Mouse (Mus musculus): ENCODE results near the gene Milr1. TPM values are rescaled to one million over a fixed set of nuclear protein-coding genes. Genes with fewer than 3 reads are reported as not detected.
A peak's percentile ranks its signal among the peaks of the same experiment; 100 is the strongest.
"Not testable (repeated sequence)": the region's sequence is repeated elsewhere in the genome, so short reads cannot be mapped to it uniquely, and the experiment has no call there.

Gene Milr1
- polyA plus RNA-seq, 1 experiment from 2014 or later: 2.2 TPM

- no peak for ATAC-seq (replicated peaks; ENCODE audit: extremely low read depth, insufficient read depth, low FRiP score)
- Histone ChIP-seq H3K36me3 (ENCODE audit: control insufficient read depth, insufficient read depth) (no peaks in the 10 kb centered on the region), H3K9ac (ENCODE audit: low read length) (0 out of 2 replicates have a peak overlapping the region, but pooled peaks have one; percentile 20), H3K4me1 (ENCODE audit: control insufficient read depth, insufficient read depth, low read length) (peaks cover 22% of the 10 kb centered on the region), H3K9me3 (replicated peaks; ENCODE audit: control insufficient read depth, low read length) (no peaks in the 10 kb centered on the region), H3K27me3 (ENCODE audit: control insufficient read depth, insufficient read depth, low read length) (no peaks in the 10 kb centered on the region), H3K27ac (ENCODE audit: low read length) (peak overlapping the region; percentile 35; the same call in 1 of the 2 replicates), H3K4me2 (ENCODE audit: low read depth, low read length) (peak overlapping the region; percentile 26), H3K4me3 (ENCODE audit: low read length) (no peak overlapping the region)
- 41% methylated on average over 15 of the region's 15 CpGs for WGBS
Measured at GRCm38 (mm10) chr11:106709227-106709985, 41.6 kb upstream of the Milr1 start.

GRCm38 (mm10) chr11:106710789-106711188, 40.2 kb upstream of the Milr1 start:
- Histone ChIP-seq H3K4me1 (ENCODE audit: control insufficient read depth, insufficient read depth, low read length) (peaks cover 20% of the 10 kb centered on the region), H3K27ac (ENCODE audit: low read length) (peak overlapping the region; percentile 25; the same call in 1 of the 2 replicates), H3K27me3 (ENCODE audit: control insufficient read depth, insufficient read depth, low read length) (no peaks in the 10 kb centered on the region), H3K4me2 (ENCODE audit: low read depth, low read length) (peak overlapping the region; percentile 32), H3K4me3 (ENCODE audit: low read length) (no peak overlapping the region), H3K9ac (ENCODE audit: low read length) (no peak overlapping the region; the same call in 1 of the 2 replicates), H3K36me3 (ENCODE audit: control insufficient read depth, insufficient read depth) (no peaks in the 10 kb centered on the region), H3K9me3 (replicated peaks; ENCODE audit: control insufficient read depth, low read length) (no peaks in the 10 kb centered on the region)
- no peak for ATAC-seq (replicated peaks; ENCODE audit: extremely low read depth, insufficient read depth, low FRiP score)
- WGBS: 67% methylated on average over 5 of the region's 5 CpGs

GRCm38 (mm10) chr11:106715066-106715465, 36.0 kb upstream of the Milr1 start:
- Histone ChIP-seq H3K4me1 (ENCODE audit: control insufficient read depth, insufficient read depth, low read length) (no peaks in the 10 kb centered on the region), H3K4me2 (ENCODE audit: low read depth, low read length) (0 out of 2 replicates have a peak overlapping the region, but pooled peaks have one; percentile 8), H3K27ac (ENCODE audit: low read length) (peak overlapping the region; percentile 81), H3K9me3 (replicated peaks; ENCODE audit: control insufficient read depth, low read length) (no peaks in the 10 kb centered on the region), H3K4me3 (ENCODE audit: low read length) (peak overlapping the region; percentile 38), H3K9ac (ENCODE audit: low read length) (peak overlapping the region; percentile 52), H3K27me3 (ENCODE audit: control insufficient read depth, insufficient read depth, low read length) (no peaks in the 10 kb centered on the region), H3K36me3 (ENCODE audit: control insufficient read depth, insufficient read depth) (no peaks in the 10 kb centered on the region)
- 53% methylated on average over 6 of the region's 6 CpGs for WGBS
- ATAC-seq (replicated peaks; ENCODE audit: extremely low read depth, insufficient read depth, low FRiP score): peak; percentile 53

GRCm38 (mm10) chr11:106716568-106716967, 34.5 kb upstream of the Milr1 start:
- no peaks in the 10 kb centered on the region for H3K4me1 ChIP-seq (ENCODE audit: control insufficient read depth, insufficient read depth, low read length)
- H3K4me3 ChIP-seq (ENCODE audit: low read length): no peak overlapping the region
- no peak overlapping the region for H3K4me2 ChIP-seq (ENCODE audit: low read depth, low read length)
- WGBS: 75% methylated on average over 5 of the region's 5 CpGs
- no peak for ATAC-seq (replicated peaks; ENCODE audit: extremely low read depth, insufficient read depth, low FRiP score)
- H3K9ac ChIP-seq (ENCODE audit: low read length): no peak overlapping the region
- H3K36me3 ChIP-seq (ENCODE audit: control insufficient read depth, insufficient read depth): no peaks in the 10 kb centered on the region
- no peaks in the 10 kb centered on the region for H3K27me3 ChIP-seq (ENCODE audit: control insufficient read depth, insufficient read depth, low read length)
- H3K27ac ChIP-seq (ENCODE audit: low read length): no peak overlapping the region
- no peaks in the 10 kb centered on the region for H3K9me3 ChIP-seq (replicated peaks; ENCODE audit: control insufficient read depth, low read length)

- Histone ChIP-seq H3K4me3 (ENCODE audit: low read length) (no peak overlapping the region), H3K36me3 (ENCODE audit: control insufficient read depth, insufficient read depth) (no peaks in the 10 kb centered on the region), H3K4me2 (ENCODE audit: low read depth, low read length) (no peak overlapping the region), H3K9me3 (replicated peaks; ENCODE audit: control insufficient read depth, low read length) (no peaks in the 10 kb centered on the region), H3K27me3 (ENCODE audit: control insufficient read depth, insufficient read depth, low read length) (no peaks in the 10 kb centered on the region), H3K27ac (ENCODE audit: low read length) (no peak overlapping the region), H3K9ac (ENCODE audit: low read length) (no peak overlapping the region), H3K4me1 (ENCODE audit: control insufficient read depth, insufficient read depth, low read length) (peaks cover 8% of the 10 kb centered on the region)
- ATAC-seq (replicated peaks; ENCODE audit: extremely low read depth, insufficient read depth, low FRiP score): no peak
- 83% methylated on average over 8 of the region's 8 CpGs for WGBS
Measured at GRCm38 (mm10) chr11:106720379-106720778, 30.6 kb upstream of the Milr1 start.

- peaks cover 8% of the 10 kb centered on the region for H3K4me1 ChIP-seq (ENCODE audit: control insufficient read depth, insufficient read depth, low read length)
- H3K27me3 ChIP-seq (ENCODE audit: control insufficient read depth, insufficient read depth, low read length): no peaks in the 10 kb centered on the region
- no peak overlapping the region for H3K9ac ChIP-seq (ENCODE audit: low read length)
- H3K9me3 ChIP-seq (replicated peaks; ENCODE audit: control insufficient read depth, low read length): no peaks in the 10 kb centered on the region
- H3K36me3 ChIP-seq (ENCODE audit: control insufficient read depth, insufficient read depth): no peaks in the 10 kb centered on the region
- ATAC-seq (replicated peaks; ENCODE audit: extremely low read depth, insufficient read depth, low FRiP score): peak; percentile 87
- H3K4me3 ChIP-seq (ENCODE audit: low read length): no peak overlapping the region
- 9% methylated on average over 7 of the region's 7 CpGs for WGBS
- H3K27ac ChIP-seq (ENCODE audit: low read length): peak overlapping the region; percentile 48; the same call in 1 of the 2 replicates
- H3K4me2 ChIP-seq (ENCODE audit: low read depth, low read length): no peak overlapping the region
Measured at GRCm38 (mm10) chr11:106722831-106723361, 28.1 kb upstream of the Milr1 start.

GRCm38 (mm10) chr11:106723611-106724125, 27.4 kb upstream of the Milr1 start:
- peaks cover 11% of the 10 kb centered on the region for H3K4me1 ChIP-seq (ENCODE audit: control insufficient read depth, insufficient read depth, low read length)
- H3K4me2 ChIP-seq (ENCODE audit: low read depth, low read length): no peak overlapping the region
- no peaks in the 10 kb centered on the region for H3K27me3 ChIP-seq (ENCODE audit: control insufficient read depth, insufficient read depth, low read length)
- no peak for ATAC-seq (replicated peaks; ENCODE audit: extremely low read depth, insufficient read depth, low FRiP score)
- WGBS: 69% methylated on average over 15 of the region's 15 CpGs
- no peak overlapping the region for H3K4me3 ChIP-seq (ENCODE audit: low read length)
- no peak overlapping the region for H3K9ac ChIP-seq (ENCODE audit: low read length)
- H3K9me3 ChIP-seq (replicated peaks; ENCODE audit: control insufficient read depth, low read length): no peaks in the 10 kb centered on the region
- no peaks in the 10 kb centered on the region for H3K36me3 ChIP-seq (ENCODE audit: control insufficient read depth, insufficient read depth)
- no peak overlapping the region for H3K27ac ChIP-seq (ENCODE audit: low read length)

GRCm38 (mm10) chr11:106724176-106724915, 26.7 kb upstream of the Milr1 start:
- Histone ChIP-seq H3K4me2 (ENCODE audit: low read depth, low read length) (no peak overlapping the region), H3K9me3 (replicated peaks; ENCODE audit: control insufficient read depth, low read length) (no peaks in the 10 kb centered on the region), H3K36me3 (ENCODE audit: control insufficient read depth, insufficient read depth) (no peaks in the 10 kb centered on the region), H3K4me1 (ENCODE audit: control insufficient read depth, insufficient read depth, low read length) (peaks cover 13% of the 10 kb centered on the region), H3K9ac (ENCODE audit: low read length) (no peak overlapping the region), H3K4me3 (ENCODE audit: low read length) (no peak overlapping the region), H3K27ac (ENCODE audit: low read length) (no peak overlapping the region), H3K27me3 (ENCODE audit: control insufficient read depth, insufficient read depth, low read length) (no peaks in the 10 kb centered on the region)
- ATAC-seq (replicated peaks; ENCODE audit: extremely low read depth, insufficient read depth, low FRiP score): no peak
- 90% methylated on average over 10 of the region's 10 CpGs for WGBS

GRCm38 (mm10) chr11:106724916-106725235, 26.1 kb upstream of the Milr1 start:
- not testable (repeated sequence) for ATAC-seq (replicated peaks; ENCODE audit: extremely low read depth, insufficient read depth, low FRiP score); H3K4me2 ChIP-seq (ENCODE audit: low read depth, low read length); H3K9ac ChIP-seq (ENCODE audit: low read length); H3K27ac ChIP-seq (ENCODE audit: low read length); H3K9me3 ChIP-seq (replicated peaks; ENCODE audit: control insufficient read depth, low read length); H3K27me3 ChIP-seq (ENCODE audit: control insufficient read depth, insufficient read depth, low read length); H3K4me3 ChIP-seq (ENCODE audit: low read length); H3K36me3 ChIP-seq (ENCODE audit: control insufficient read depth, insufficient read depth)
- 88% methylated on average over 9 of the region's 9 CpGs for WGBS
- H3K4me1 ChIP-seq (ENCODE audit: control insufficient read depth, insufficient read depth, low read length): peaks cover 13% of the 10 kb centered on the region

All from heart, embryonic 16.5 days (tissue).